Mouse (Mus musculus) lung, adult 2 months (tissue): Measurements from ENCODE around the gene Bbof1. TPM values are rescaled to one million over a fixed set of nuclear protein-coding genes. Genes with fewer than 3 reads are reported as not detected.
A peak's percentile ranks its signal among the peaks of the same experiment; 100 is the strongest.

ENCODE experiments used
- DNase-seq: peaks from one replicate; pipeline ENCODE4 v3.0.0; 2022
- H3K4me1 ChIP-seq: fragments of 200-500 bp; 2 replicates; pipeline ENCODE4 v1.6.1; 2011; ENCODE audit warnings: low read length; ENCODE audit not compliant: control insufficient read depth, insufficient read depth
- H3K4me3 ChIP-seq: fragments of 200-500 bp; replicated peaks from 2 replicates; pipeline ENCODE3; 2011; ENCODE audit warnings: low read depth, mild to moderate bottlenecking, control low read depth, low read length; ENCODE audit errors: extremely low read depth
- CTCF ChIP-seq: fragments of 200-500 bp; IDR thresholded peaks from 2 replicates; pipeline ENCODE4 v1.5.1; 2011; ENCODE audit warnings: mild to moderate bottlenecking, low read length, control low read depth; ENCODE audit not compliant: insufficient read depth
- POLR2A ChIP-seq: fragments of 200-500 bp; IDR thresholded peaks from 2 replicates; pipeline ENCODE4 v1.6.1; 2011; ENCODE audit warnings: low read depth, mild to moderate bottlenecking, control low read depth, low read length, borderline replicate concordance; ENCODE audit errors: extremely low read depth
- WGBS: fragments of 180-500 bp; shearing (Covaris S2); methylation state at CpG from one replicate; pipeline ENCODE4 v1.1.7; 2018; 5-methylcytosine and 5-hydroxymethylcytosine counted together
- polyA plus RNA-seq: library from polyadenylated mRNA; depleted of rRNA; stranded (reverse); fragments of >200 nt; gene quantifications from 2 replicates; pipeline ENCODE4 v1.2.3, GENCODE M21; 2012; rRNA removed

Bbof1 gene
- polyA plus RNA-seq, 1 experiment: 0.73 TPM

- WGBS: 94% methylated on average over 3 of the region's 3 CpGs
- no peak for DNase-seq
- H3K4me3 ChIP-seq: no peak overlapping the region
- H3K4me1 ChIP-seq: peaks cover 2% of the 10 kb centered on the region; the same call in 1 of the 2 replicates
- TF ChIP-seq POLR2A (no peak), CTCF (no peak)
Observed at GRCm38 (mm10) chr12:84456911-84457310, 48.0 kb downstream of the Bbof1 start.

GRCm38 (mm10) chr12:84459845-84460244, 51.0 kb downstream of the Bbof1 start:
- no peak for DNase-seq
- 46% methylated on average over 1 of the region's 1 CpGs for WGBS
- H3K4me1 ChIP-seq: no peaks in the 10 kb centered on the region
- TF ChIP-seq CTCF: 0 out of 2 replicates have a peak, but pooled peaks have one; percentile 3
- no peak for TF ChIP-seq POLR2A
- H3K4me3 ChIP-seq: no peak overlapping the region

- no peak for DNase-seq
- 87% methylated on average over 5 of the region's 5 CpGs for WGBS
- TF ChIP-seq CTCF: no peak
- Histone ChIP-seq H3K4me3 (no peak overlapping the region), H3K4me1 (no peaks in the 10 kb centered on the region)
Observed at GRCm38 (mm10) chr12:84461416-84461815, 52.5 kb downstream of the Bbof1 start.

GRCm38 (mm10) chr12:84462856-84463255, 54.0 kb downstream of the Bbof1 start:
- 85% methylated on average over 3 of the region's 3 CpGs for WGBS

GRCm38 (mm10) chr12:84468701-84469100, 59.8 kb downstream of the Bbof1 start:
- no peak overlapping the region for H3K4me3 ChIP-seq
- WGBS: 6% methylated on average over 1 of the region's 1 CpGs
- H3K4me1 ChIP-seq: no peaks in the 10 kb centered on the region
- TF ChIP-seq POLR2A (no peak), CTCF (peak; percentile 10; the same call in 1 of the 2 replicates)
- DNase-seq: no peak

More at GRCm38 (mm10) chr12:84462856-84463255, 54.0 kb downstream of the Bbof1 start:
- Histone ChIP-seq H3K4me1 (no peaks in the 10 kb centered on the region), H3K4me3 (no peak overlapping the region)
- DNase-seq: no peak
- TF ChIP-seq POLR2A (no peak), CTCF (no peak)

- 73% methylated on average over 7 of the region's 7 CpGs for WGBS
- TF ChIP-seq POLR2A: no peak
- no peak for TF ChIP-seq CTCF
- no peak overlapping the region for H3K4me3 ChIP-seq
- no peak for DNase-seq
- H3K4me1 ChIP-seq: no peaks in the 10 kb centered on the region
Observed at GRCm38 (mm10) chr12:84478937-84479336, 70.1 kb downstream of the Bbof1 start.

GRCm38 (mm10) chr12:84481251-84481650, 72.4 kb downstream of the Bbof1 start:
- no peak for DNase-seq
- TF ChIP-seq CTCF (no peak), POLR2A (no peak)
- Histone ChIP-seq H3K4me1 (no peaks in the 10 kb centered on the region), H3K4me3 (no peak overlapping the region)
- 63% methylated on average over 2 of the region's 2 CpGs for WGBS

- Histone ChIP-seq H3K4me1 (no peaks in the 10 kb centered on the region; the same call in 1 of the 2 replicates), H3K4me3 (no peak overlapping the region)
- DNase-seq: no peak
- WGBS: 88% methylated on average over 14 of the region's 14 CpGs
- TF ChIP-seq CTCF: no peak
- TF ChIP-seq POLR2A: no peak
Observed at GRCm38 (mm10) chr12:84482778-84483585, 74.1 kb downstream of the Bbof1 start.

- 28% methylated on average over 8 of the region's 8 CpGs for WGBS
- H3K4me3 ChIP-seq: no peak overlapping the region
- no peak for DNase-seq
- H3K4me1 ChIP-seq: peaks cover 3% of the 10 kb centered on the region
- no peak for TF ChIP-seq CTCF
- TF ChIP-seq POLR2A: no peak
Observed at GRCm38 (mm10) chr12:84487324-84488056, 78.6 kb downstream of the Bbof1 start.

Other genes starting within 250 kb of the Bbof1 start
- gene Elmsan1, start 190.2 kb upstream of the Bbof1 start, polyA plus RNA-seq: 26.5 and 29.5 TPM in 2 replicates
- 7.3 and 14.5 TPM in 2 replicates for gene Ptgr2, start 123.8 kb upstream of the Bbof1 start, polyA plus RNA-seq
- gene Zfp410, start 92.2 kb upstream of the Bbof1 start, polyA plus RNA-seq: 16.0 and 20.5 TPM in 2 replicates
- 23.7 and 31.8 TPM in 2 replicates for gene Coq6, start 47.4 kb upstream of the Bbof1 start, polyA plus RNA-seq
- 1.9 and 2.5 TPM in 2 replicates for gene Fam161b, start 47.2 kb upstream of the Bbof1 start, polyA plus RNA-seq
- gene Entpd5, start within 50 bp of the Bbof1 start, polyA plus RNA-seq: 5.5 and 11.5 TPM in 2 replicates
- gene Rnf113a2, start 8.1 kb downstream of the Bbof1 start, polyA plus RNA-seq: 3.8 and 5.4 TPM in 2 replicates
- gene Aldh6a1, start 41.9 kb downstream of the Bbof1 start, polyA plus RNA-seq: 18.4 and 27.3 TPM in 2 replicates
- 11.4 and 14.1 TPM in 2 replicates for gene Lin52, start 42.4 kb downstream of the Bbof1 start, polyA plus RNA-seq
- not detected in 2 replicates for gene Vsx2, start 160.7 kb downstream of the Bbof1 start, polyA plus RNA-seq
- 20.7 and 26.4 TPM in 2 replicates for gene Abcd4, start 208.3 kb downstream of the Bbof1 start, polyA plus RNA-seq
- not detected in 2 replicates for gene Vrtn, start 231.9 kb downstream of the Bbof1 start, polyA plus RNA-seq